Mouse (Mus musculus): Measurements from ENCODE around the gene Rnpepl1.

The Rnpepl1 gene

DNA sequence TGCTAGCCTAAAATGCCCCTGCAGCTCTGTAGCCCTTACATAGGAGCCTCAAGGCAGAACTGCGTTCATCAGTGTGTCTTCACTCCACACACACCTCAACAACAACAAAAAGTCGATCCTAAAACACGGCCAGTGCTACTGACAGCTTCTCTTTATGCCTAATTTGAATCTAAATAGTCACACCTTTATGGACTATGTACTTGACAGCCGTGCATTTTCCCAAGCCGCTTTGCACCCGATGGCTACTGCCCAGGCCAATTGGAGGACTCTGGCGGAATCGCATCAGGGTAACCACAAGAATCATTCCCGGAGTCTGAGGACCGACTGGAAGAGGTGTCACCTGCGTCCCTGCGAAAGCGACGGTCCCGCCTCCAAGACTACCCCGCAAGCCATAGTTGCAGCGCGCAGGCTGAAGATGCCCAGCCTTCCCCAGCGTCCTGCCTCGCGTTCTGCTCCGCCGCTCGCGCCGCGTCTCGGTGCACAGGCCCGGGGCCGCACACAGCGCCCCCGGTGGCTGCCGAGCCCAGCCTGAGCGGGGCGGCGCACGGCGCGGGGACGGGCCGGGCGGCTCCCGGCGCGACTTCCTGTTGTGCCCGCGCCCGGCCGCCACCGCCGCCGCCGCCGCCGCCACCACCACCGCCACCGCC is at the start of gene Rnpepl1:
TSS of gene Rnpepl1 (plus strand) at position 545 of the 647 bp plus-strand sequence.
- peak; percentile 54 for DNase-seq (ENCODE audit: low read depth, low spot score)

DNA sequence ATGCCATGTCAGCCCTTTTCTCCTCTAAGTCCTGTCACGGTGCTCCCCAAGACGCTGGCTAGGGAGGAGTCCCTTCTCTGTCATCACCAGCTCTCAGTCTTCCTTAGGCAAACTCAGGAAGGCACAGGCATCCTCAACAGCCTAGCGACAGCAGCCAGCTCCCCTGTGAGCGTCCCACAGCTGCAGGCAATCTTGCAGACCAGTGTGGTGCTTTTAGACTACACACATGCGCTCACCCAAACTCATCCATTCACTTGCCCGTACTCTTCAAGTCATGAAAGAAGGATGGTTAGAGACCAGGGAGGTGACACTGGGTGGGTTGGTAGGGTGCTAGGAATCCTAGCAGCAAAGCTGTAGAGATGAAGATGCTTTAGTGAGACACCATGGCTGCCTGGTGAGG is 49.1 kb upstream of the Rnpepl1 start:
- no peak for DNase-seq (ENCODE audit: low read depth, low spot score)

DNA sequence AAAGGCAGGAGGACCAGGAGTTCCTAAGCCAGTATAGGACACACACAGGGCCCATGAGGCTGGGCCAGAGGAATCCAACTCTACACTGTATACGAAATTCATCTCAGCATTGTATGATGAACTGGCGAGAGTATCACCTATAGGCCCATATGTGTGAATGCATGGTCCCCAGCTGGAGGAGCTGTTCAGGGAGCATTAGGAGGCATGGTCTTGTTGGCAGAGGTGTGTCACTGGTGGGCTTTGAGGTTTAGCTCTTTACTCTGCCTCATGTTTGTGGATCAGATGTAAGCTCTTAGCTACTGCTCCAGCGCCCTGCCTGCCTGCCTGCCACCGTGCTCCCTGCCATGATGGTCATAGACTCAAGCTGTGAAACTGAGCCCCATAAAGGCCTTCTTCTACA is 47.3 kb upstream of the Rnpepl1 start:
- DNase-seq (ENCODE audit: low read depth, low spot score): no peak

DNA sequence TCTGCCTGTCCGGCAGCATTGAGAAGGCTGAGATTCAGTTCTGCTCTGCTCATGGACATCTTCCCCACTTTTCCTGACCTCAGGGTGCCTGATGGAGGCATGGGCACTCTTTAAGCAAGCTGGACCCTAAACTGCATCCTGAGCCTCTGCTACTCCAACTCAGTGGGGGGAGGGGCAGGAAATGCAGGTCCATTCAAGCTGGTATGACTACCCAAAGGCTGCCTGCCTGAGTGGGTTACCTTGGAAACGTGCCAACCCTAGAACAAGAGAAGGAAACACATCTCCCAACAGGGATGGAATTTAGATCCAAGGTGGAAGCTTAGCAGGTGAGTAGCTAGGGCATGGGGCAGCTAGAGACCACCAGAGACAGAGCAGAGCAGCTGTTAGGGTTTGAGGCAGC is 44.4 kb upstream of the Rnpepl1 start:
- DNase-seq (ENCODE audit: low read depth, low spot score): no peak

DNA sequence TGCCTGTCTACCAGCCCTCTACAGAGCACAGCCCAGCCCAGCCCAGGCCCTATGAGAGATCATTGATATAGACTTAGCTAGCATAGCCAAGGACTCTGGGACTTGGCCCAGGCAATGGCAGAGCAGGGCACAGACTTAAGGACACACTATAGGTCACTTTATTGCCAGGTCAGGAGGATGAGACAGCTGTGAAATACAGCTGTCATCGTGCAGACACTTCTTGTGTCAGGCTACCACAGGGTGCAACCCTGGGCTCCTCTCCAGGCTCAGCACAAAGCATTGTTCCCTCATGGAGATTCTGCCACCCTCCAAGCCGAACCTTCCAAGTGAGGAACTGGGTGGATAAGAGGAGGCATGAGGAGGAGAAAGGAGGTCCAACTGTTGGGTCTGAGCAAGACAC is 40.6 kb upstream of the Rnpepl1 start:
- no peak for DNase-seq (ENCODE audit: low read depth, low spot score)

DNA sequence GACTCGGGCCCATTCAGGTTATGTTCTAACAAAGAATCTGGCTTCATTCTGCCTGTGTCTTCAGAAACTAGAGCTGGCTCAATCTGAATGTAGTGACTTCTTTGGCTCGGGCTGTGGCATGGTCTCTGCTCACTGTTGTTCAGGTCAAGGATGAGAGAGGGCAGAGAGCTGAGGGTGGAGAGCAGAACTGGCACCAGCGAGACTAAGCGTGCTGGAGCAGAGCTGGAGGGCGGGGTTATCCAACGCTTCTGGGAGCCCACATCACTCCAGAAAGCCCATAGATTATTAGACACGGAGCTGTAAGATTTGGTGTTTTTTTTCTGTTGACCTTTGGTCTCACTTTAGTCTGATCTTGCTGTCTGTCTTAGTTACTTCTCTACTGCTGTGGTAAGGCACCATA is 37.9 kb upstream of the Rnpepl1 start:
- no peak for DNase-seq (ENCODE audit: low read depth, low spot score)

DNA sequence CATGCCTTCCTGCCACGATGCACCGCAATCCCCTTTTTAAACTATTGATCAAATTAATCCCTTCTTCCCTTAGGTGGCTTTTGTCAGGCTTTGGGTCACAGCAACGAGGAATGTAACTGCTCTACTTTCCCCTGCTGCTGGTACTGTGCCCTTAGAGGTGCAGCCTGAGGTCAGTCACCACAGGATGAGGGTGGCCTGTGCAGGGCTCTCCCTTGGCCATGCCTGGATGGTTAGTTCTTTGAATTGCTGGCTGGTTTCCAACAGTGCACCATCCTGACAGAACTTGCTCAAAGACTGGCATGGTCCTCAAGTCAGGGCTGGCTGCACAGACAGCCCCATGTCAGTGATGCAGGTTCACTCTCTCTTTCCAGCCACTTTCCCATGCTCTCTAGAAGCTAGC is 36.6 kb upstream of the Rnpepl1 start:
- DNase-seq (ENCODE audit: low read depth, low spot score): no peak

DNA sequence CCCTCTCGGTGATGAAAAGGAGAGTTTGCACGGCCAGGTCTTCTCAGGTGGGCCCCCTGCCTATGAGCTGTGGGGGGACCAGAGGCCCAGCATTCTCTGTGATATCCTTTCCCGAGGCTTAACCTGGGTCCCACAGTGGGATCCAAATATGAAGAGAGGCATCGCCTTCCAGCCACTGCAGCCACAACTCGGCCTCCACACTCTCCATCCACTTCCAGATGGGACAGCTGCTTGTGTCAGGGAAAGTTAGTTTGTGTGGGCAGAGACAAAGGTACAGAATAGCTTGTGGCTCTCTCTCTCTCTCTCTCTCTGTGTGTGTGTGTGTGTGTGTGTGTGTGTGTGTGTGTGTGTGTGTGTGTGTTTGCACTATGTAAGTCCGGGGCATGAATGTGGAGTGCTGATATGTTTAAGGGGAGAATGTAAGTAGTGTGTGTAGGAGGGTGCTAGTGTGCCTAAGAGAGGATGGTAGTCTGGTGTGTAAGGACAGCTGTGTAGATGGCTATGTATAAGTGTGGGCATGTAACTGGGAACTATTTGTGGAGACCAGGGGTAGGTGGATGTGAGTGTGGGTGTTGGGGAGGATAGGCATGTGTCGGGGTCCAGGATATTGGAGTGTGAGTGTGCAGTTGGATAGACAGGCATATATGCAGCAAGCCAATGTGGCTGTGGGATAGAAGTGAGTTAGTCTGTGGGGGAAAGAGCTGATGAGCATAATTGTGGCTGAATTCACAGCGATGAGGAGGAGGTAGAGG is 35.0 kb upstream of the Rnpepl1 start:
- no peak for DNase-seq (ENCODE audit: low read depth, low spot score)

DNA sequence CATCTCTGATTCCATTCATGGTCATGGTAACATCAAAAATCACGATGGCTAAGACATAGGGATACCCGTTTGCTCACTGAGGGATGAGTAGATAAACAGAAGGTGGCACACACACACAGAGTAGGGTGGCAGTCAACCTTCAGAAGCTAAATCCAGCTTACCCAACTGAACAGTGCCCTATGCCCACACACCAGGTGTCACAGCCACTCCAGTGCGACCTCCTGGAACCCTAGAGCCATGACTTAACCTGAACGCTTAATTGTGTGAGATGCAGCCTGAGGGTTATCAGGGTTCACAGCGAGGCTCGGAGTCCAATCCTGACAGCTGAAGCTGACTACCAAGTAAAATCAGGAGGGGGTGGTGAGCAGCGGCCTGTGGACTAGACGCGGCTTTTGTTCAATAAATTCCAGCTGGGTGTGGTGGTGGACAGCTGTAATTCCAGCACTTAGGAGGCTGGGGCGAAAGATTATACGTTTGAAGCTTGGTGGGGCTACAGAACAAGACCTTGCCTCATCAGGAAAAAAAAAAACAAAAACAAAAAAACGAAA is 33.1 kb upstream of the Rnpepl1 start:
- no peak for DNase-seq (ENCODE audit: low read depth, low spot score)

DNA sequence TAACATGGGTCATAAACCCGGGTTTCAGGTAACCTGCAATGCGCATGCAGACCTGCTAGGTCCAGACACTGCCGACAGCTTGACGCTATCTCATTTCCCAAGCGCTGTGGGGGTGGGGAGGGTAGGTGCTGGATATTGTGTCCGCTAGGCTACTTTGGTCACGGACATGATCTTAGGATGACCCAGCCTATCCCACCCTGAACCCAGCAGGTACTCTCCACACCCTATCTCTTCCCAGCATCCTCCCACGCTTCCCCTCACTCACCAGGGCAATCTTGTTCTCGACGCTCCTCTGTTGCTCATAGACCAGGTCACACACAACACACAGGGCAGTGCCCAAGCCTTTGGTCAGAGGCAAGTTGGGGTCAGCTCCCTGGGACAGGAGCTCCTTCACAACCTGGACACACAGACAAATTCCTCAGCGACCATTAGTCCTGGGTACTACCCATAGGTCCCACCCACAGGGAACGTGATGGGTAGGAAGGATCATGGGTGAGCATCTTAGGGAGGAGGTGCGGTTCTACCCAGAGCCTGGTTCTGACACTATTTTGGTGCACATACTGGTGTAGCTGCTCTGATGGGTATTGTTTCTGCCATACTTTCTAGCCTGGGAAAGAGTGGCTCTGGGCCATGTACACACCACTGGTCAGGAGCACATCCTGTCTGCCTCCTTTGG is 32.4 kb upstream of the Rnpepl1 start:
- DNase-seq (ENCODE audit: low read depth, low spot score): no peak

DNA sequence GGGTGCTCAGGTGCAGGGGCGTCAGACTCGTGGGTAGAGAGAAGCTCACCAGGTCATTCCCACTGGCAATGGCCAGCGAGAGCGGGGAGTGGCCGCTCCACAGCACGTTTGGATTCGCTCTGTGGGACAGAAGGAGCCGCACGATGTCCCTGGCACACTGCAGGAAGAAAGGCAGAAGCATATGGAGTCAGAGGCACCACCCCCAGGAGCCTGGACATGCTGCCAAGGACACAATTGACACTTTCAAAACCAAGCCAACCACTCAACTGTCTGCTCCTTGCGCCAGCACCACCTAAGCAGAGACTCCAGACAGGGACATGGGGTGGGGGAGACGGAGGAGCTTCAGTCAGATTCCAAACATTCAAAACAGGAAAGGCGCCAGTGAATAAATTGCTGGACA is 31.3 kb upstream of the Rnpepl1 start:
- DNase-seq (ENCODE audit: low read depth, low spot score): no peak

DNA sequence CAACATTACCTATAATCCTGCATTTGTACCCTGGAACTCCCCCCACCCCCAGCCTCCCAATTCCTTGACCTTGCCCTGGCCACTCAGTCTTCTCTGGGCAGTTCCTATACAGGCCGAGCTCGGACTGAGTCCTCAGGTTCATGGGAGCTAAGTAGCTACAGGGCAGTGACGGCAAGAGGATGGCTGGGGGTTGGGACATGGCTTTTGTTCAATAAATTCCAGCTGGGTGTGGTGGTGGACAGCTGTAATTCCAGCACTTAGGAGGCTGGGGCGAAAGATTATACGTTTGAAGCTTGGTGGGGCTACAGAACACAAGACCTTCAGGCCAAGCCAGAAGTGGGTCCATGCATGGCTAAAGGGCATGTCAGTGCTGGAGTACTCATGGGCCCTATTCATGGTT is 30.5 kb upstream of the Rnpepl1 start:
- no peak for DNase-seq (ENCODE audit: low read depth, low spot score)

DNA sequence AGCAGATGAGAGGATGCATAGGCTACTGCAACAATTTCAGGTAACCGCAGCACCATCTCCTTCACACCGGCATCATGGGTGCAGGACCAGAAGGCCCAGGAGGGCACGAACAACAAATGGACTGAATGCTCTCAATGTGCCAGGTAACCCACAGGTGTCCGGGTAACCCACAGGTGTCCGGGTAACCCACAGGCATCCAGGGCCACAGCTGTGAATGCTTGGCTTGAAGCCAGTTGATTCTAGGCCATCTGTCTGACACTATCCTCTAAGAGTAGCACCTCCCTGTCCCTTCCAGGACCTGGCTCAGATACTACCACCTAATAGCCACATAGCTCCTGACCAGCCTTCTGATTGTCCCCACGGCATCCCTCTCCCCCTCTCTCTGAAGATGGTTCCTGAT is 28.6 kb upstream of the Rnpepl1 start:
- no peak for DNase-seq (ENCODE audit: low read depth, low spot score)

DNA sequence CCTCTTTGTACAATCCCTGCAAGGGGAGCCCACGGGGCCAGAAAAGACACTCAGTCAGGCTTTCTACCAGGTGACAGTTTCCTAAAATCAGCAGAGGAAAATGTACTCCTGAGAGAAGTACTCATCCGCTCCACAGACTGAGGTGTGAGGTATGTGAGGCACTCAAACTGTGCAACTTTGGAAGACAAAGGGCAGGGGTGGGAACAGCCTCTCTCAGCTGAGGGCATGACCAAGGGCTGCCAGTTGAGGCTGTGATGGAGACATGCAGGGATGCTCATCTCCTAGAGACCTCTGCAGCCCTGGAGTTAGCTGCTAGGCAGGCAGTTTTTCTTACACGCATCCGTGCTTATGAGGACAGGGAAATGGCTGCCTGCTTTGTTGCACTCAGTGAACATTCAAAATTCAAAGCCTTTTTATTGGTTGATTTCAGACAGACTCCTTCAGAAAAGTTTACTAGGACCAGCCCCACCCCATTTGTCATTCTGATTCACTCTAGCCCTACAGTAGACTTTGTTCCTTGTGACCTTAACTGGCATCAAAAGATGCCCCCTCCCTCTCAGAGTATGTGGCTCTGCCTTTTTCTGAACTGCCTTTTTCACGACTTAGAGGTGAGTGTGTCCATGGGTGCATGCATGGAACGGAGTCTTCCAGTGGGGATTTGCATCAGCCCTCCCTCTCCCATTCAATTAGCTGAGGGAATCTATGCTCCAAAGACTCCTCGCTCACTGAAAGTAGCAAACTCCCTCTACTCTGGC is 21.5 kb upstream of the Rnpepl1 start:
- DNase-seq (ENCODE audit: low read depth, low spot score): peak; percentile 80

DNA sequence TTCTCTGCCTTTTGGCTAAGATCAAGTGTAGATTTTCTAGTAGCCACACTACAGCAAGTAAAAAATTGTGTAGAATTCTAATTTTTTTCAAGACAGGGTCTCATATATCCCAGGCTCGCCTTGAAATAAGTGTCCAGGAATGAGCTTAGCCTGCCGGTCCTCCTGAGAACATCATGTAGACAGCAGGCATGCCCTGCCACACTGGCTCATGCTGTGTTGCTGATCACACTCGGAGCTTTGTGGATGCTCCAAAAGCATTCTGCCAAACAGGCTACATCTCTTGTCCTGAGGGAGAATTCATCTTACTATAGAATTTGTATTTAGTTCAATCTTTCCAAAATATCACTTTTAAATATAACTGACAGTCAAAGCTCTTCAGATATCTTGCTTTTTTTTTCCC is 17.8 kb upstream of the Rnpepl1 start:
- no peak for DNase-seq (ENCODE audit: low read depth, low spot score)

DNA sequence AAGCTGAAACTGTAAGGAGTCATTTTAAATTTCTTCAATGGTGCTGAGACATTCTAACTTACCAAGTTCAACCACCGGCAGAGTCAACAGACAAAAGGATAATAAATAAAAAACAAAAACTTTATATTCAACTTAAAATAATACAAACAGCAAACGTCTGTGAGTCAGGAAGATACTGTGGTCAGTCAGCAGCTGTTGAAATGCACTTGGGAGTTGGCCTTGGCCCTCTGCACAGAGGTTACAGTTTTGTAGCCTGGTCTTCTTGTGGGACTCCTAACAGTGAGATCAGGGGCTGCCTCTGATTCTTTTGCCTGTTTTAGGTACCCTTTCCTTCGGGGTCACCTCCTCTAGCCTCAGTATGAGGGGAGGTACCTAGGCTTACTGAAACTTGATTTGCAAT is 16.7 kb upstream of the Rnpepl1 start:
- DNase-seq (ENCODE audit: low read depth, low spot score): no peak

DNA sequence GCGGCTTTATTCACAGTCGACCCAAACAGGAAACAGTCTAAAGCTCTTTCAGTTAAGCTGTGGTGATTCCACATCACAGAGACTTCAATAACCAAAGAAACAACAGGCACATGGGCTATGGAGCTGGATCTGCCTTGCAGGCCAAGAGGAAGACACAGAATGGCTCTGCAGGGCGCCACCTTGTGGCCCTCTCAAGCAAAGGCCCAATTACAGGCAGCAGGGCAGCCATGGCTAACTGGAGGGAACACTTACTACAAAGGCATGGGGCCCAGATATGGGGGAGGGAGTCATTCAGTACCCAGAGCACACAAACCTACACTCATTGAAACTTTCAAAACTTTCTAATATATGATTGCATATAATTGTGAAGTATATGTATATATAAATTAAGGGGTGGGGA is 15.5 kb upstream of the Rnpepl1 start:
- DNase-seq (ENCODE audit: low read depth, low spot score): peak; percentile 88

DNA sequence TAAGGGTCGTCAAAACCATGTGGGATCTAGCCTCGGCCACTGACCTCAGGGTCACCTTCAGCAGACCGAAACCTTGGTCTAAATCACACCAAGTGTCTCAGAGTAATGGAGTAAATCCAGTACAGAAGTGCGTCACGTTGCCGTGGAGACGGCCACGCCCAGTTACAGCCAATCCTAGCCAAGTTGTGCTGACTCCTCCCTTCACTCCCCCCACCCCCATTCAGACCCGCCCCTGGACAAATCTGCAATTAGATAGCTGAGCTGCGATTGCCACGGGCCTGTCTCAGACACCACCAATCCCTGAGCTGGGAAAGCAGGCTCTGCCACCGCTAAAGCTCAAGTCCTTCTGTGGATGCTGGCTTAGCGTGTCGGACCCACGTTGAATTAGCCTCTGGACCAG is 7.8 kb upstream of the Rnpepl1 start, which contains the start of gene Ankmy1:
TSS of gene Ankmy1 (minus strand) at position 121 of the 400 bp plus-strand sequence.
- DNase-seq (ENCODE audit: low read depth, low spot score): peak; percentile 92

DNA sequence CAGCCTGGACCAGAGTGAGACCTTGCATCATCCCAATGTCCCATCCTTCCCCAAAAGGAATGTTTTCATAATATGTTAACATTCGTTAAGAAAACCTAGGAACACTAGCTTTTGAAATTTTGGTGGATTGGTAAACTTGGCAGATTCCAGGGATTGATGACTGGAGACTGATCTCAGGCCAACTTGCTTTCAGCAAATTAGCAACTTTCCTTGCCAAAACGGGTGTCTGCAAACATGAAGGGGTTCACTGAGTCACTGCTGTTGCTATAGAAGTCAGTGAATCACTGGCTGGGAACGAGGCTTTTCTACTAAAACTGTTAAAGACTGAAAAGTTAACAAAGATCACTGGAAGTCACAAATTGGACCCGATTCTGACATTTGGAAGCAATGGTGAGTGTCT is 7.0 kb upstream of the Rnpepl1 start:
- DNase-seq (ENCODE audit: low read depth, low spot score): no peak

DNA sequence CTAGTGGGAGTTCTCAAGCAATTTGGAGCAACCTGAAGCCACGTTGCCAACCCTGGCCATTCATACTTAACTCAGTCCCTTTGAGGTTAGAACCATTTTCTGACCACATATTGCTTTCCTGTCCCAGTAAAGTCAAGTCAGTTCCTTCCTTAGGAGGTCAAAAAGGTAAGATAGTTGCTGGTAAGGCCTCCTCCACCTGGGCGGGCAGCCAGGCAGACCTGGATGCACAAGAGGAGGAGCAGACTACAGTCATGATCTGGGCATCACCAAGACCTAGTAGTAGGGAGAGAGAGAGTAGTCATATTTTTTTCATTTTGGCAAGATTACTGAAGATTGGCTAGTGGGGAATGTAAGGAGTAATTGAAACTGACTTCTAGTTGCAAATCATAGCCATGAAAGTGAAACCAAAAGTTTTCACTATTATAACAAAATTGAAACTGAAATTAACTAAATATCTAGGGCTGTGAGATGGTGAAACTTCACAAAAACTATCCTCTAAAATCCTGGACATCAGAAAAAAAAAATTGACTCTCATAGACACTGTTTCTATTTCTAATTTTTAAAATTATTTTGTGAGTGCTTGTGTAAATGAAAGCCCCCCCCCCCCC is 4.8 kb upstream of the Rnpepl1 start:
- no peak for DNase-seq (ENCODE audit: low read depth, low spot score)
